Mouse (Mus musculus) layer of hippocampus, postnatal 36 days (tissue): Measurements from ENCODE around the gene Nxf2. TPM values are rescaled to one million over a fixed set of nuclear protein-coding genes. Genes with fewer than 3 reads are reported as not detected.
"Not testable (repeated sequence)": the region's sequence is repeated elsewhere in the genome, so short reads cannot be mapped to it uniquely, and the experiment has no call there.

Source experiments
- DNase-seq, 2 experiments: peaks; one replicate each; pipeline ENCODE4 v3.0.0; 2022
- total RNA-seq, 2 experiments: library from RNA; stranded (reverse); gene quantifications; 2 replicates each; pipeline ENCODE4 v1.2.3; 2021

Gene Nxf2
- total RNA-seq = not detected

GRCm38 (mm10) chrX:134964546-134964945, at the start of gene Nxf2:
Gene Nxf2 (minus strand): TSS chrX:134964754.
- DNase-seq = no peak

DNA sequence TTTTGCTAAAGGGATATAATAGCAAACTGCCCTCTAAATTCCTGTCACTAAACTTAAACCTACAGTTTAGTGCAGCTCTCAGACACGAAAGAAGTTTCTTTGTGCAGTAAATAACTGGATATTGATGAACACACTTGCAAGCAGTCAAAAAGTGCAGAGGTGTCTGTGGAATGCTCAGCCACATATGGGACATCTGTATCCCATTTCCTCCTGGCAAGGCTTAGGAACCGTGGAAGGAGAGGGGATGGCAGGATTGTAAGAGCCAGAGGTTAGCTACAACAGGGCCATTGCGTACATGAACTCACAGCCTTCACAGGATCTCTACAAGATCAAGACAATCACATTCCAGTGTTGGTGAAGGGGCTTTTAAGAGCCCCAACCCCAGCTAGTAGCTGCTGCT, 46.8 kb upstream of the Nxf2 start:
- DNase-seq = no peak

- no peak for DNase-seq
These were observed 44.9 kb upstream of the Nxf2 start for GRCm38 (mm10) chrX:135009471-135009815.

DNA sequence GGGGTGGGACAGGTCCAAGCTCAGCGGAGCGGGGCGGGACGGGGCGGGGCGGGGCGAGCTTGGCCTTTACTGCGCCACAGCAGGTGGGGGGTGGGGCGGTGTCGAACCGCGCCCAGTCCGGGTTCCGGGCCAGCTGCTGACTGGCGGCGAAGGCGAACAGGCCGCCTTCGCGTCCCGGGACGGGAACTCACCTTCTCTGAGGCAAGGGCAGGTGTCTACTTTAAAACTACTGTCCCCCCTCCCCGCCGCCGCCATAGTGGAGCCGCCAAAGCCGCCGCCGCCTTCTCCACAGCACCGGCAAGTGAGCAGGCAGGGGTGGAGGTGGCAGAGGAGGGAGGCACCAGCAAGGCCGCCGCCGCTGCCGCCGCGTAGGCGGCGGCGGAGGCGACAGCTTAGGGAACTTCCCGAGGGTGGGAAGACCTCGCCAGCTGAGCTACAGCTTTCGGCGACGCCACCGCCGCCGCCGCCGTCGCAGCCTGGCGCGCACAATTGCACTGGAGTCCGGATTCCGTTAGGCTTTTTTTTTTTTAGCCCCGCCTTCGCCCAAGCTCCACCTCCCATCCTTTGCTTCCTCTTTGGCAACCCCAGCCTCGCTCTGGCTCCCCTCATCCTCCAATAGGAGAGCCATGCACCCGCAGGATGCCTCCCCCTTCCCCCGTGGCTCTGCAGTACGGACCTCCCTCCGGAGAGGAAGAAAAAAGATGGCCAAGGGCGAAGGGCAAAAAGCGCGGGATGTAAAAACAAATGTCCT, 44.3 kb upstream of the Nxf2 start, which contains the start of gene Zmat1:
Zmat1 (minus strand) TSS at position 490 of the 751 bp plus-strand sequence.
- peak; percentile 84 to 86 for DNase-seq

DNA sequence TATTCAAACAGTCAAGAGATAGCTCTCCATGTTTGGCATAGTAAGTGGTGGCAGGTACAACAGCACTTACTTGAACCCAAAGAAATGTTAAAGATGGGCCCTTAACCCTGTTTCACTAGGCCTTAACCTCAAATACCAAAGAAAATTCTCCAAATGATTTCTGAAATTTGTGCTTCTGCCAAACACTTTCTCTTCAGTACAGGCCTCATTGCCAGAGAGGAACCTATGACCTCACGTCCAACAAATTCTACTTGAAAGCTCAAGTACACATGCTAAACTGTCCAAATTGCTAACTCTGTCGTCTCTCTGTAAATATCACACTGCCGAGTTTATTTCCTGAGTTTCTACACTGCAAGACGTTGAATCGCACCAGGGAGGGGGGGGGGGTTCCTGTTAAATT, 43.5 kb upstream of the Nxf2 start:
- no peak for DNase-seq

GRCm38 (mm10) chrX:134963305-134964094, 1.1 kb downstream of the Nxf2 start:
- DNase-seq = peak; percentile 6 to 18

- peak; percentile 6 to 24 for DNase-seq
These were observed 34.2 kb downstream of the Nxf2 start for GRCm38 (mm10) chrX:134930361-134930760.

DNA sequence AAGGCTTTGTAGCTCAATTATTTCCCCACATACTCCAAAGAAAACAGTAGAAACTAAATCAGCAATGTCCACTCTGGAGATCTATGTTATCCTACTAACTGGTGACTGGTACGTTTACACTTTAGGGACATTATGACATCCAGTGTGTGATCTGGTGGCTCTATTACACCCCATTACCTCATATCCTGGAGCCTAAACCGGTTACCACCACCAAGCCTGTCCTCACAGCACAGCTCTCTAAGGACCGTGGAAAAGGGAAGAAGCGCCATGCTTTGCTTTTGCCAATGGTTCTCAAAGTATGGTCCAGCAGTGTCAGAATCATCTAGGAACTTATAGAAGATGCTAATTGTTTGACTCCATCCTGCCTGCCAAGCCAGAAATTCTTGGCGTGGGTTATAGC, 34.6 kb downstream of the Nxf2 start:
- DNase-seq = no peak

DNA sequence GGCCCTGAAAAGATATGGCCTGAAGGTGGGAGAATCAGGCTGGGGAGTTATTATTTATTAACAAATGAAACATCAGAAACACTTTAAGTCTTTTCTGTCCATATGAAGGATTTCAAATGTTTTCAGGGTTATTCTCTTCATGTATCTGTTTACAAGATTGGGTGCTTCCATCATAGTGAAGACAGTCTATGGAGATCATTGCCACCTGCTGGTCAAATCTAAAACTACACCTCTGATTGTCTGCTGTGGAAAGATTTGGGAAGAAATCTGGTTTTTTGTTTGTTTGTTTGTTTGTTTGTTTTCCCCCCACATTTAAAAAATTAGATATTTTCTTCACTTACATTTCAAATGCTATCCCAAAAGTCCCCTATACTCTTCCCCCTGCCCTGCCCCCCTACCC, 39.5 kb downstream of the Nxf2 start:
- DNase-seq = no peak

DNA sequence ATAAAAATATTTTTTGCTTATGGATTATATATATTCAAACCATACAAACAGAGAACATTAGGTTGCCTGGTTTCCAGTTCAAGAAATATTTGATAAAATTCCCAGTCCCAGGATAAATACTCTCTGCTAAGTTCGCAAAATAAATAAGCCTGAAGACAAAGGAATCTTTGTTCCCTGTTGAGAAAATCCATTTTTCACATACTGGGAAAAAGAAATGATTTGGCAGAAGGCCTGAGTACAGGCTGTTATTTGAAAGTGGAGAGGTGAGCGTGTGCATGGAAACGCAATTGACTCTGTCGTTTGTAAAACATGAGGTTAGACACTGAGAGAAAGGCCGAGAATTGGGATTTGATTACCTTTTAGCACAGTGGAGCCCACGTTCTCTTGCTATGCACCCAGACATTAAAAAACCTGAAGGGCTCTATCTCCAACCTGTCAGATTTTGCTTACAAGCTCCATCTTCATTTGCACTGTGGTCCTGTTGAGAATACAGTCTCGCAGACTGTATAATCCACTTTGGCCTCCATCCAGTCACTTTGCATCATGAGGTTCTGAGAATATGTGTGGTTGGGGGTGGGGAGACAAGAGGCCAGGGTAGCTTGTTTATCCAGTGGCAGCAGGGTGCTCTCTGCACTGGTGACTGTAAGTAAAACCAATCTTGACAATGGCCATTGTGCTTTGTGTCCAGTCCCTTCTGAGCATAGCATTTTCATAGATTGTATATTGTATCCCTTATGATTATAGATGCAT, 40.7 kb downstream of the Nxf2 start:
- DNase-seq = no peak

GRCm38 (mm10) chrX:134919220-134919619, 45.3 kb downstream of the Nxf2 start:
- DNase-seq = no peak

GRCm38 (mm10) chrX:134915745-134916144, 48.8 kb downstream of the Nxf2 start:
- no peak for DNase-seq

DNA sequence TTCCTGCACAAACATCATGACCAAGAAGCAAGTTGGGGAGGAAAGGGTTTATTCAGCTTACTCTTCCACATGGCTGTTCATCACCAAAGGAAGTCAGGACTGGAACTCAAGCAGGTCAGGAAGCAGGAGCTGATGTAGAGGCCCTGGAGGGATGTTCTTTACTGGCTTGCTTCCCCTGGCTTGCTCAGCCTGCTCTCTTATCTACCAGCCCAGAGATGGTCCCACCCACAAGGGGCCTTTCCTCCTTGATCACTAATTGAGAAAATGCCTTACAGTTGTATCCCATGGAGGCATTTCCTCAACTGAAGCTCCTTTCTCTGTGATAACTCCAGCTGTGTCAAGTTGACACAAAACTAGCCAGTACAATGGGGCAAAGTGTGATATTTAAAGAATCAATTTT, 49.2 kb downstream of the Nxf2 start:
- DNase-seq = not testable (repeated sequence)

GRCm38 (mm10) chrX:134914851-134915250, 49.7 kb downstream of the Nxf2 start:
- DNase-seq = no peak

DNA sequence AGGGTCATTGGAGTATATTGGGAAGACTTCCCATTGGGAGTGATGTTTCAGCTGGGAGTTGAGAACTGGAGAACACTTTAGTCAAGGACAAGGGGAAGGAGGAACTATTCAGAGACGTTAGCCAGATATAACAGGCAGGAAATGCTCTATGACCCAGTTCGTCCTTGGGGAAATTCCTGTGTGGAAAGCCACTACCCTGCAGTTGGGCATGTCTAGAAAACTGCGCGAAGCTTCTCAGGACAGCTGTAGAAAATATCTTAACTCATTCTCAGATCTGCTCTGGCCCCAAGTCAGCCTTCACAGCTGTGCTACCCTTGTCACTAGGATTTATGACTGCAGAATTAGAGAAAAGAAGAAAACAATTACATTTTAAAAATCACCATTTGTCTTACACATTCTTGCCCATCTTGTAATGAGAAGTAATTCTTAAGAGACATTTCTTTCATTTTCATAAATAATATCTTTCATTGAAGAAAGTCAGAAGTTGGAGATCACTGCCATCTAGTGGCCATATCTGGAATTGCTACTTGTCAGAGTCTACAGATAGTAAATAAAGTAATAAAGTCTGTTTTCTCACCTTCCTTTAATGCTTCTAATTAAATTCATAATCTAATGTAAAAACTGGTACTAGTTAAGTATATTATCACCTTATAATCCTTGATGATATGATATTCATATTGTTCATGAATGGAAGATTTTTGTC, 51.2 kb downstream of the Nxf2 start:
- DNase-seq = no peak

- no peak for DNase-seq
These were observed 51.7 kb downstream of the Nxf2 start for GRCm38 (mm10) chrX:134912805-134913204.

- no peak for DNase-seq
These were observed 54.2 kb downstream of the Nxf2 start for GRCm38 (mm10) chrX:134910345-134910744.

Other genes with a start within 250 kb of the Nxf2 start
- gene Armcx1, start 246.8 kb downstream of the Nxf2 start, total RNA-seq = 10 to 100 TPM; 58.5 to 60.7 TPM
- gene Armcx6, start 213.3 kb downstream of the Nxf2 start, total RNA-seq = 1 to 10 TPM; 7.1 to 7.8 TPM
- gene Armcx3, start 208.2 kb downstream of the Nxf2 start, total RNA-seq = 10 to 100 TPM; 84.7 to 88.2 TPM
- gene Armcx2, start 155.5 kb downstream of the Nxf2 start, total RNA-seq = 10 to 100 TPM; 78.9 to 89.0 TPM
- gene Zmat1, start 44.5 kb upstream of the Nxf2 start, total RNA-seq = 10 to 100 TPM in 1 of 2 experiments, 1 to 10 TPM in 1; 9.3 to 10.0 TPM
- not detected for gene Gm15023, start 212.9 kb upstream of the Nxf2 start, total RNA-seq
- gene Tceal6, start 245.9 kb upstream of the Nxf2 start, total RNA-seq = 100 to 1,000 TPM in 1 of 2 experiments, 10 to 100 TPM in 1; 99.0 to 101 TPM